Mouse (Mus musculus) c-Kit-positive CD71-positive TER-119-positive erythroid progenitor cells, embryonic 14.5 days (primary cell): Measurements from ENCODE around the gene Clybl.

ENCODE experiments used
- DNase-seq: peaks from one replicate; pipeline ENCODE4 v3.0.0-alpha.2; 2013; ENCODE audit warnings: low spot score

The Clybl gene

GRCm38 (mm10) chr14:122181078-122181814 is at the start of gene Clybl:
Clybl (plus strand) TSS chr14:122181704.
- DNase-seq: peak; percentile 88

GRCm38 (mm10) chr14:122136368-122136928 is 45.1 kb upstream of the Clybl start:
- DNase-seq: no peak

GRCm38 (mm10) chr14:122137234-122137633 is 44.3 kb upstream of the Clybl start:
- DNase-seq: no peak

- DNase-seq: no peak
These were observed 41.4 kb upstream of the Clybl start for GRCm38 (mm10) chr14:122140126-122140525.

- no peak for DNase-seq
These were observed 37.8 kb upstream of the Clybl start for GRCm38 (mm10) chr14:122143585-122144269.

- DNase-seq: no peak
These were observed 36.1 kb upstream of the Clybl start for GRCm38 (mm10) chr14:122145374-122145773.

- no peak for DNase-seq
These were observed 30.9 kb upstream of the Clybl start for GRCm38 (mm10) chr14:122150616-122151015.

- DNase-seq: no peak
These were observed 23.8 kb upstream of the Clybl start for GRCm38 (mm10) chr14:122157738-122158137.

GRCm38 (mm10) chr14:122160916-122161315 is 20.6 kb upstream of the Clybl start:
- DNase-seq: no peak

- no peak for DNase-seq
These were observed 12.6 kb upstream of the Clybl start for GRCm38 (mm10) chr14:122168912-122169311.

GRCm38 (mm10) chr14:122170202-122170781 is 11.2 kb upstream of the Clybl start:
- DNase-seq: no peak

GRCm38 (mm10) chr14:122171031-122171430 is 10.5 kb upstream of the Clybl start:
- no peak for DNase-seq

GRCm38 (mm10) chr14:122176263-122176798 is 5.2 kb upstream of the Clybl start:
- DNase-seq: no peak

- DNase-seq: no peak
These were observed 2.2 kb upstream of the Clybl start for GRCm38 (mm10) chr14:122179262-122179661.

- no peak for DNase-seq
These were observed 282 bp downstream of the Clybl start for GRCm38 (mm10) chr14:122181815-122182157.

- no peak for DNase-seq
These were observed 716 bp downstream of the Clybl start for GRCm38 (mm10) chr14:122182220-122182619.

- peak; percentile 76 for DNase-seq
These were observed 2.5 kb downstream of the Clybl start for GRCm38 (mm10) chr14:122183974-122184373.

GRCm38 (mm10) chr14:122188250-122188649 is 6.7 kb downstream of the Clybl start:
- no peak for DNase-seq

- no peak for DNase-seq
These were observed 8.4 kb downstream of the Clybl start for GRCm38 (mm10) chr14:122189901-122190300.

GRCm38 (mm10) chr14:122190527-122190926 is 9.0 kb downstream of the Clybl start:
- DNase-seq: no peak

- DNase-seq: peak; percentile 68
These were observed 9.5 kb downstream of the Clybl start for GRCm38 (mm10) chr14:122190941-122191510.

GRCm38 (mm10) chr14:122194630-122195029 is 13.1 kb downstream of the Clybl start:
- DNase-seq: no peak
